Comparison of ENCODE assay signal across 8 mouse cellular contexts in genomic region chr11:88576233-88576998, GRCm38 (mm10).
DNase-seq lines count a peak whose midpoint lies in the region; ATAC-seq lines count a peak whose summit lies in the region.

No protein-coding gene starts in this region.

- H3K9me3 ChIP-seq in lung, embryonic 15.5 days, result no peaks in the 10 kb centered on the region
- H3K9me3 ChIP-seq in forebrain, embryonic 16.5 days (ENCODE audit: control insufficient read depth, low read length), result no peaks in the 10 kb centered on the region
- H3K9me3 ChIP-seq in neural tube, embryonic 15.5 days (replicated peaks), result no peaks in the 10 kb centered on the region

- H3K36me3 ChIP-seq in lung, embryonic 15.5 days, result no peaks in the 10 kb centered on the region
- no peaks in the 10 kb centered on the region for H3K36me3 ChIP-seq in forebrain, embryonic 16.5 days (ENCODE audit: control insufficient read depth, insufficient read depth)
- no peaks in the 10 kb centered on the region for H3K36me3 ChIP-seq in neural tube, embryonic 15.5 days

- no peak overlapping the region for H3K9ac ChIP-seq in lung, embryonic 15.5 days
- H3K9ac ChIP-seq in forebrain, embryonic 16.5 days (replicated peaks; ENCODE audit: low read depth, low read length), result no peak overlapping the region
- H3K9ac ChIP-seq in neural tube, embryonic 15.5 days (replicated peaks), result no peak overlapping the region

- ATAC-seq in lung, embryonic 15.5 days (ENCODE audit: borderline replicate concordance, extremely low read depth, low FRiP score, low TSS enrichment), result peak; percentile 62
- ATAC-seq in activated CD4-positive, CD25-positive, alpha-beta regulatory T cell, adult 4 months, result peak; percentile 75
- no peak for ATAC-seq in forebrain, embryonic 16.5 days
- no peak for ATAC-seq in neural tube, embryonic 15.5 days (ENCODE audit: low FRiP score)

- H3K4me3 ChIP-seq in lung, embryonic 15.5 days, result no peak overlapping the region
- no peak overlapping the region for H3K4me3 ChIP-seq in forebrain, embryonic 16.5 days (replicated peaks; ENCODE audit: low read length)
- H3K4me3 ChIP-seq in neural tube, embryonic 15.5 days (replicated peaks), result no peak overlapping the region

- H3K4me1 ChIP-seq in lung, embryonic 15.5 days, result peaks cover 44% of the 10 kb centered on the region
- peaks cover 64% of the 10 kb centered on the region for H3K4me1 ChIP-seq in forebrain, embryonic 16.5 days (replicated peaks; ENCODE audit: control insufficient read depth, insufficient read depth, low read length)
- peaks cover 83% of the 10 kb centered on the region for H3K4me1 ChIP-seq in neural tube, embryonic 15.5 days

- 0 out of 2 replicates have a peak overlapping the region, but pooled peaks have one; percentile 16 for H3K4me2 ChIP-seq in lung, embryonic 15.5 days
- H3K4me2 ChIP-seq in forebrain, embryonic 16.5 days (ENCODE audit: low read length), result peak overlapping the region; percentile 10; the same call in 1 of the 2 replicates
- H3K4me2 ChIP-seq in neural tube, embryonic 15.5 days, result no peak overlapping the region

- WGBS in lung, embryonic 15.5 days, result 44% methylated on average over 7 of the region's 7 CpGs
- 59% methylated on average over 7 of the region's 7 CpGs for WGBS in forebrain, embryonic 16.5 days
- 72% methylated on average over 7 of the region's 7 CpGs for WGBS in neural tube, embryonic 15.5 days

- peak overlapping the region; percentile 84 for H3K27ac ChIP-seq in lung, embryonic 15.5 days
- H3K27ac ChIP-seq in forebrain, embryonic 16.5 days (ENCODE audit: low read length), result no peak overlapping the region; the same call in 1 of the 2 replicates
- H3K27ac ChIP-seq in neural tube, embryonic 15.5 days (replicated peaks), result peak overlapping the region; percentile 43

- H3K27me3 ChIP-seq in lung, embryonic 15.5 days, result no peaks in the 10 kb centered on the region
- H3K27me3 ChIP-seq in forebrain, embryonic 16.5 days (replicated peaks; ENCODE audit: control insufficient read depth, insufficient read depth, low read length), result no peaks in the 10 kb centered on the region
- no peaks in the 10 kb centered on the region for H3K27me3 ChIP-seq in neural tube, embryonic 15.5 days (replicated peaks)

- DNase-seq in lung, adult 18-20 months, result no peak
- no peak for DNase-seq in spleen, postnatal 36 days (ENCODE audit: low spot score in 2 of 2)
- DNase-seq in spleen, adult 12 weeks (ENCODE audit: low spot score), result no peak
- no peak for DNase-seq in cerebellum, adult 9-10 months

Comparison
In these comparisons a context has a peak if more than half of its experiments do, and no peak if none do; other contexts are left out.
1. ATAC-seq: peak in lung, embryonic 15.5 days (single experiment) and activated CD4-positive, CD25-positive, alpha-beta regulatory T cell, adult 4 months (single experiment); none in forebrain, embryonic 16.5 days (single experiment) and neural tube, embryonic 15.5 days (single experiment).